Mouse (Mus musculus) Patski (cell line): ENCODE data around the gene Vmp1. TPM values are rescaled to one million over a fixed set of nuclear protein-coding genes. Genes with fewer than 3 reads are reported as not detected.

Source experiments
- ATAC-seq: fragments of 100-300 bp; one replicate; pipeline ENCODE4 v1.8.0; 2021
- CTCF ChIA-PET: fragments of 350-600 bp; sonication (Branson Sonifier 250); formaldehyde crosslinking; loops from one replicate; lab custom pipeline; 2022; ENCODE audit warnings: inconsistent platforms; lab: Charles Lee
- POLR2A ChIA-PET: fragments of 350-600 bp; sonication (Branson Sonifier 250); formaldehyde crosslinking; loops from one replicate; lab custom pipeline; 2022; ENCODE audit warnings: antibody characterized with exemption, inconsistent platforms; lab: Charles Lee
- DNase-seq: peaks from one replicate; pipeline ENCODE4 v3.0.0-alpha.2; 2011; ENCODE audit warnings: low read depth, low spot score
- H3K27me3 ChIP-seq: fragments of 371-371 bp; one replicate; pipeline ENCODE4 v1.5.1; 2021
- CTCF ChIP-seq: fragments of 100-300 bp; IDR thresholded peaks from one replicate; pipeline ENCODE4 v1.5.1; 2021
- in situ Hi-C: fragments of 300-500 bp; cut with MboI; formaldehyde crosslinking; loops from 3 replicates; pipeline ENCODE4 v1.11.1; 2018; ENCODE audit warnings: low pct_unique_long_range_greater_than_20kb, mixed read lengths
- polyA plus RNA-seq: library from polyadenylated mRNA; unstranded; gene quantifications from one replicate; pipeline ENCODE4 v1.2.3, GENCODE M21; 2021

The Vmp1 gene
- polyA plus RNA-seq, 1 experiment from 2014 or later = 443 TPM

- DNase-seq = no peak
- no peaks in the 10 kb centered on the region for H3K27me3 ChIP-seq
- ChIA-PET POLR2A (interaction anchor here (0.5 to 12.0 kb wide), 8 partner anchors 8 to 423 kb away, joined by 4 to 262 read pairs (median 33); no protein-coding TSS in a partner anchor), CTCF (interaction anchor here (1.0 to 17.2 kb wide), 3 partner anchors 10 to 72 kb away, joined by 3 to 228 read pairs (median 5); no protein-coding TSS in a partner anchor)
- no peak for TF ChIP-seq CTCF
- peak; percentile 0 for ATAC-seq
- in situ Hi-C loops = no loop called here
Observed at GRCm38 (mm10) chr11:86579731-86580318, 103.8 kb downstream of the Vmp1 start.

GRCm38 (mm10) chr11:86578809-86579730, 104.6 kb downstream of the Vmp1 start:
- TF ChIP-seq CTCF = no peak
- ChIA-PET CTCF (interaction anchor here (1.0 to 17.2 kb wide), 3 partner anchors 10 to 73 kb away, joined by 3 to 228 read pairs (median 12); no protein-coding TSS in a partner anchor), POLR2A (interaction anchor here (0.5 to 12.0 kb wide), 7 partner anchors 8 to 424 kb away, joined by 3 to 262 read pairs (median 57); no protein-coding TSS in a partner anchor)
- H3K27me3 ChIP-seq = no peaks in the 10 kb centered on the region
- ATAC-seq (no peak), DNase-seq (no peak)
- in situ Hi-C loops = no loop called here

- CTCF ChIA-PET = interaction anchor here (2.2 to 17.2 kb wide), 2 partner anchors 9 to 74 kb away, joined by 12 to 228 read pairs; no protein-coding TSS in a partner anchor
- H3K27me3 ChIP-seq = no peaks in the 10 kb centered on the region
- ATAC-seq = no peak
- no peak for DNase-seq
- no peak for TF ChIP-seq CTCF
- POLR2A ChIA-PET = interaction anchor here (1.2 to 12.0 kb wide), 3 partner anchors 7 to 73 kb away, joined by 3 to 258 read pairs (median 146); no protein-coding TSS in a partner anchor
- in situ Hi-C loops = no loop called here
Observed at GRCm38 (mm10) chr11:86578106-86578808, 105.4 kb downstream of the Vmp1 start.

GRCm38 (mm10) chr11:86577231-86577630, 106.4 kb downstream of the Vmp1 start:
- DNase-seq = no peak
- peak; percentile 18 for ATAC-seq
- TF ChIP-seq CTCF = no peak
- ChIA-PET POLR2A (interaction anchor here (0.8 to 11.0 kb wide), 2 partner anchors 7 to 8 kb away, joined by 3 to 146 read pairs; no protein-coding TSS in a partner anchor), CTCF (interaction anchor here (2.2 to 17.2 kb wide), 2 partner anchors 8 to 75 kb away, joined by 12 to 228 read pairs; no protein-coding TSS in a partner anchor)
- in situ Hi-C loops = no loop called here
- H3K27me3 ChIP-seq = no peaks in the 10 kb centered on the region

GRCm38 (mm10) chr11:86575632-86576378, 107.8 kb downstream of the Vmp1 start:
- POLR2A ChIA-PET = interaction anchor here (0.6 to 11.0 kb wide), 4 partner anchors 8 to 80 kb away, joined by 3 to 146 read pairs (median 3); no protein-coding TSS in a partner anchor
- DNase-seq (no peak), ATAC-seq (no peak)
- no peak for TF ChIP-seq CTCF
- in situ Hi-C loops = no loop called here
- H3K27me3 ChIP-seq = no peaks in the 10 kb centered on the region
- CTCF ChIA-PET = interaction anchor here (0.5 to 17.2 kb wide), 3 partner anchors 10 to 76 kb away, joined by 3 to 228 read pairs (median 3); no protein-coding TSS in a partner anchor

GRCm38 (mm10) chr11:86574408-86574807, 109.2 kb downstream of the Vmp1 start:
- H3K27me3 ChIP-seq = no peaks in the 10 kb centered on the region
- no peak for DNase-seq
- ChIA-PET POLR2A (interaction anchor here (1.2 to 11.0 kb wide), 2 partner anchors 10 to 82 kb away, joined by 3 to 146 read pairs; no protein-coding TSS in a partner anchor), CTCF (interaction anchor here (1.3 to 17.2 kb wide), 2 partner anchors 12 to 78 kb away, joined by 3 to 228 read pairs; no protein-coding TSS in a partner anchor)
- ATAC-seq = no peak
- in situ Hi-C loops = no loop called here
- TF ChIP-seq CTCF = no peak

GRCm38 (mm10) chr11:86573646-86574231, 109.9 kb downstream of the Vmp1 start:
- ChIA-PET POLR2A (interaction anchor here (0.9 to 11.0 kb wide), 2 partner anchors 11 to 78 kb away, joined by 4 to 146 read pairs; no protein-coding TSS in a partner anchor), CTCF (interaction anchor here (17.2 kb wide), 1 partner anchor 78 kb away, joined by 228 read pairs; no protein-coding TSS in a partner anchor)
- in situ Hi-C loops = no loop called here
- DNase-seq (no peak), ATAC-seq (no peak)
- H3K27me3 ChIP-seq = no peaks in the 10 kb centered on the region
- no peak for TF ChIP-seq CTCF

- no peak for ATAC-seq
- in situ Hi-C loops = no loop called here
- DNase-seq = no peak
- H3K27me3 ChIP-seq = no peaks in the 10 kb centered on the region
- POLR2A ChIA-PET = interaction anchor here (11.0 kb wide), 1 partner anchor 12 kb away, joined by 146 read pairs; no protein-coding TSS in a partner anchor
- no peak for TF ChIP-seq CTCF
- CTCF ChIA-PET = interaction anchor here (17.2 kb wide), 1 partner anchor 79 kb away, joined by 228 read pairs; no protein-coding TSS in a partner anchor
Observed at GRCm38 (mm10) chr11:86572623-86573022, 111.0 kb downstream of the Vmp1 start.
